Mouse (Mus musculus) forebrain, embryonic 11.5 days (tissue): ENCODE measurements around the gene Jpt2. TPM values are rescaled to one million over a fixed set of nuclear protein-coding genes. Genes with fewer than 3 reads are reported as not detected.

ENCODE experiments used
- ATAC-seq: fragments of 200-750 bp; cut with Nextera tagmentation; replicated peaks from 2 replicates; pipeline ENCODE4 v1.8.0; 2017; ENCODE audit warnings: moderate TSS enrichment; ENCODE audit not compliant: low FRiP score
- DNase-seq: peaks from one replicate; pipeline ENCODE4 v3.0.0-alpha.2; 2017; ENCODE audit warnings: low spot score
- H3K27ac ChIP-seq: fragments of 300-500 bp; sonication (generic); 2 replicates; pipeline ENCODE4 v1.5.1; 2014; ENCODE audit warnings: low read depth, low read length
- H3K27me3 ChIP-seq: fragments of 300-500 bp; sonication (generic); 2 replicates; pipeline ENCODE4 v1.6.1; 2014; ENCODE audit warnings: mild to moderate bottlenecking, low read length, mixed read lengths; ENCODE audit not compliant: control insufficient read depth, insufficient read depth
- H3K36me3 ChIP-seq: fragments of 300-500 bp; sonication (generic); 2 replicates; pipeline ENCODE4 v1.6.1; 2014; ENCODE audit warnings: mild to moderate bottlenecking, low read length, moderate library complexity, mixed read lengths; ENCODE audit not compliant: control insufficient read depth, insufficient read depth
- H3K4me1 ChIP-seq: fragments of 300-500 bp; sonication (generic); replicated peaks from 2 replicates; pipeline ENCODE4 v1.6.1; 2014; ENCODE audit warnings: low read length, mixed read lengths; ENCODE audit not compliant: control insufficient read depth, insufficient read depth
- H3K4me2 ChIP-seq: fragments of 300-500 bp; sonication (generic); 2 replicates; pipeline ENCODE4 v1.6.1; 2014; ENCODE audit warnings: low read depth, mild to moderate bottlenecking, low read length, moderate library complexity, mixed read lengths; ENCODE audit not compliant: severe bottlenecking
- H3K4me3 ChIP-seq: fragments of 300-500 bp; sonication (generic); 2 replicates; pipeline ENCODE4 v1.5.1; 2014; ENCODE audit warnings: low read depth, low read length
- H3K9ac ChIP-seq: fragments of 300-500 bp; sonication (generic); 2 replicates; pipeline ENCODE4 v1.6.1; 2014; ENCODE audit warnings: low read length
- H3K9me3 ChIP-seq: fragments of 300-500 bp; sonication (generic); 2 replicates; pipeline ENCODE4 v1.6.1; 2016; ENCODE audit warnings: low read length, mixed read lengths; ENCODE audit not compliant: control insufficient read depth
- WGBS: fragments of 180-500 bp; shearing (Covaris S2); extraction: QIAGEN DNeasy Blood & Tissue Kit; methylation state at CpG from one replicate; pipeline ENCODE4 v1.1.7; 2014; 5-methylcytosine and 5-hydroxymethylcytosine counted together
- polyA plus RNA-seq: library from polyadenylated mRNA; unstranded; fragments of >200 nt; fragmentation: Nextera tagmentation; extraction: Ambion mirVana; gene quantifications from 2 replicates; pipeline ENCODE4 v1.2.1, GENCODE M21; 2014

The Jpt2 gene
- polyA plus RNA-seq, 1 experiment from 2014 or later: 314 TPM

GRCm38 (mm10) chr17:24934926-24935325, 25.6 kb downstream of the Jpt2 start:
- no peak for ATAC-seq
- 94% methylated on average over 4 of the region's 4 CpGs for WGBS
- Histone ChIP-seq H3K9ac (no peak overlapping the region; the same call in 1 of the 2 replicates), H3K9me3 (no peaks in the 10 kb centered on the region), H3K4me1 (peaks cover 9% of the 10 kb centered on the region), H3K36me3 (no peaks in the 10 kb centered on the region; the same call in 1 of the 2 replicates), H3K27ac (no peak overlapping the region), H3K4me2 (peak overlapping the region; percentile 83; the same call in 1 of the 2 replicates), H3K27me3 (no peaks in the 10 kb centered on the region), H3K4me3 (no peak overlapping the region)
- no peak for DNase-seq

- Histone ChIP-seq H3K4me3 (no peak overlapping the region), H3K9ac (no peak overlapping the region), H3K4me2 (no peak overlapping the region), H3K27ac (no peak overlapping the region), H3K4me1 (peaks cover 9% of the 10 kb centered on the region), H3K36me3 (no peaks in the 10 kb centered on the region; the same call in 1 of the 2 replicates), H3K27me3 (no peaks in the 10 kb centered on the region), H3K9me3 (no peaks in the 10 kb centered on the region)
- ATAC-seq (no peak), DNase-seq (no peak)
- 89% methylated on average over 4 of the region's 4 CpGs for WGBS
Measured at GRCm38 (mm10) chr17:24933163-24933562, 27.3 kb downstream of the Jpt2 start.

DNA sequence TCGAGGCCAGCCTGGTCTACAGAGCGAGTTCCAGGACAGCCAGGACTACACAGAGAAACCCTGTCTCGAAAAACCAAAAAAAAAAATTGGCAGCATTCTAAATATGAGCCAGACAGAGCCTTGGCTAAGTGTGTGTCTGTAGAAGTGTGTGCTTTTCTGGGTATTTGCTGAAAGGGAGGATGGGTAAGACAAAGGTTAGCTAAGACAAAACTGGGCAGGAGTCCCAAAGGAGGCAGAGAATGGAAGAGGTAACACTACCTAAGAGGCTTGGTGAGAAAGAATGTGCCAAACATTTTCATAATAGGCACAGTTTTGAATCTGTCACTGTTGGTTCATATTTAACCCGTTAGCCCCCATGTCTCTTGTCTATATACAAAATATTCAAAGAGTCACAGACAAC, 28.1 kb downstream of the Jpt2 start:
- no peaks in the 10 kb centered on the region for H3K9me3 ChIP-seq
- no peak overlapping the region for H3K4me2 ChIP-seq
- H3K9ac ChIP-seq: no peak overlapping the region
- H3K27me3 ChIP-seq: no peaks in the 10 kb centered on the region
- H3K4me1 ChIP-seq: peaks cover 9% of the 10 kb centered on the region
- no peak overlapping the region for H3K4me3 ChIP-seq
- no peak for ATAC-seq
- no peak overlapping the region for H3K27ac ChIP-seq
- no peak for DNase-seq
- no peaks in the 10 kb centered on the region; the same call in 1 of the 2 replicates for H3K36me3 ChIP-seq
- 92% methylated on average over 4 of the region's 4 CpGs for WGBS

GRCm38 (mm10) chr17:24929506-24929905, 31.0 kb downstream of the Jpt2 start:
- no peaks in the 10 kb centered on the region for H3K4me1 ChIP-seq
- no peak for DNase-seq
- no peak overlapping the region for H3K4me2 ChIP-seq
- H3K36me3 ChIP-seq: peaks cover 2% of the 10 kb centered on the region; the same call in 1 of the 2 replicates
- no peak for ATAC-seq
- no peak overlapping the region for H3K4me3 ChIP-seq
- H3K27ac ChIP-seq: no peak overlapping the region
- WGBS: 86% methylated on average over 1 of the region's 1 CpGs
- no peaks in the 10 kb centered on the region for H3K27me3 ChIP-seq
- H3K9ac ChIP-seq: no peak overlapping the region
- no peaks in the 10 kb centered on the region for H3K9me3 ChIP-seq

DNA sequence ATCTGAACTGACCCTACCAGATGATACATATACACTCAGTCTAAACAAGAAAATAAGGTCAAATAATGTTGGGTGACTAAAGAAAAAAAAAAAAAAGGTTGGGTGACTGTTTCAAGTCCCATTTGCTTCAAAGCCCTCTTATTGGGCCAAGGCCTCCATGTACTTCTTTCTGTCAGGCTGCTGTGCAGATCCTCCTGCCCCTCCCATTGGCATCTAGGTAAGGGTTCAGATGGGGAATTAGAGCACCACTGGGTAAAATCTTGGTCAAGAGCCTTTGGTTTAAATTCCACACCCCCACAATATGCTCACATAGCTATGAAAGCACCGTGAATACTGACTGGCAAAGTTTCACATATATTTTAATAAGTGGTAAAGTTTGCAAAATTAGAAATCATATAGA, 37.2 kb downstream of the Jpt2 start:
- peaks cover 7% of the 10 kb centered on the region; the same call in 1 of the 2 replicates for H3K36me3 ChIP-seq
- H3K4me2 ChIP-seq: no peak overlapping the region
- H3K4me1 ChIP-seq: no peaks in the 10 kb centered on the region
- DNase-seq: no peak
- H3K4me3 ChIP-seq: no peak overlapping the region
- 94% methylated on average over 1 of the region's 1 CpGs for WGBS
- no peaks in the 10 kb centered on the region for H3K27me3 ChIP-seq
- H3K9ac ChIP-seq: no peak overlapping the region
- no peak for ATAC-seq
- H3K9me3 ChIP-seq: no peaks in the 10 kb centered on the region
- H3K27ac ChIP-seq: no peak overlapping the region

GRCm38 (mm10) chr17:24913984-24914383, 46.5 kb downstream of the Jpt2 start:
- H3K9ac ChIP-seq: no peak overlapping the region
- H3K4me2 ChIP-seq: no peak overlapping the region
- H3K36me3 ChIP-seq: peaks cover 19% of the 10 kb centered on the region

GRCm38 (mm10) chr17:24907591-24907990, 52.9 kb downstream of the Jpt2 start:
- no peak overlapping the region for H3K9ac ChIP-seq
- H3K36me3 ChIP-seq: peaks cover 27% of the 10 kb centered on the region
- no peaks in the 10 kb centered on the region for H3K27me3 ChIP-seq
- no peak overlapping the region for H3K27ac ChIP-seq
- no peak for ATAC-seq
- 92% methylated on average over 2 of the region's 2 CpGs for WGBS
- H3K4me1 ChIP-seq: no peaks in the 10 kb centered on the region
- H3K9me3 ChIP-seq: no peaks in the 10 kb centered on the region
- no peak for DNase-seq
- H3K4me3 ChIP-seq: no peak overlapping the region
- no peak overlapping the region for H3K4me2 ChIP-seq

More at GRCm38 (mm10) chr17:24913984-24914383, 46.5 kb downstream of the Jpt2 start:
- no peaks in the 10 kb centered on the region for H3K9me3 ChIP-seq
- no peak for DNase-seq
- no peak overlapping the region for H3K4me3 ChIP-seq
- H3K27ac ChIP-seq: no peak overlapping the region
- no peaks in the 10 kb centered on the region for H3K27me3 ChIP-seq
- no peak for ATAC-seq
- no peaks in the 10 kb centered on the region for H3K4me1 ChIP-seq

GRCm38 (mm10) chr17:24903767-24904166, 56.7 kb downstream of the Jpt2 start:
- Histone ChIP-seq H3K27ac (no peak overlapping the region), H3K4me1 (no peaks in the 10 kb centered on the region), H3K9ac (no peak overlapping the region), H3K4me3 (no peak overlapping the region), H3K9me3 (no peaks in the 10 kb centered on the region), H3K36me3 (peaks cover 29% of the 10 kb centered on the region), H3K4me2 (no peak overlapping the region), H3K27me3 (no peaks in the 10 kb centered on the region)
- ATAC-seq (no peak), DNase-seq (no peak)
- 91% methylated on average over 9 of the region's 9 CpGs for WGBS

- H3K4me3 ChIP-seq: no peak overlapping the region
- WGBS: 67% methylated on average over 9 of the region's 9 CpGs
Measured at GRCm38 (mm10) chr17:24902671-24903474, 57.6 kb downstream of the Jpt2 start.

More at GRCm38 (mm10) chr17:24902671-24903474, 57.6 kb downstream of the Jpt2 start:
- ATAC-seq (no peak), DNase-seq (no peak)
- Histone ChIP-seq H3K4me2 (no peak overlapping the region), H3K27me3 (no peaks in the 10 kb centered on the region), H3K9ac (no peak overlapping the region), H3K9me3 (no peaks in the 10 kb centered on the region), H3K4me1 (no peaks in the 10 kb centered on the region), H3K36me3 (peaks cover 29% of the 10 kb centered on the region), H3K27ac (no peak overlapping the region)
